Mouse (Mus musculus): ENCODE measurements around the gene Pde4c.

- 0 out of 2 replicates have a peak, but pooled peaks have one; percentile 5 for TF ChIP-seq CTCF (IDR thresholded peaks at IDR 0.05; ENCODE audit: extremely low read depth, insufficient read length, insufficient replicate concordance, low read depth, low read length)
- TF ChIP-seq POLR2A (IDR thresholded peaks at IDR 0.05; ENCODE audit: low read depth, low read length) = no peak; the same call in 1 of the 2 replicates
These were observed 41.2 kb downstream of the Pde4c start for GRCm38 (mm10) chr8:70764676-70765075.
